Mouse (Mus musculus) liver, postnatal 0 days (tissue): ENCODE measurements at regions not wholly inside any gene's neighbourhood (a gene's known extent, or its start where the extent isn't known, plus 50 kb on each side); places are given as distances from the start of the nearest gene placed in this dataset.
"Not testable (repeated sequence)": the region's sequence is repeated elsewhere in the genome, so short reads cannot be mapped to it uniquely, and the experiment has no call there.

Source experiments
- CTCF ChIP-seq: sonication (generic); IDR thresholded peaks from 2 replicates; pipeline ENCODE4 v1.5.1; 2016; ENCODE audit warnings: antibody characterized with exemption, low read depth
- EP300 ChIP-seq: IDR thresholded peaks from 2 replicates; pipeline ENCODE4 v1.6.1; 2016; ENCODE audit warnings: antibody characterized with exemption, low read depth, mild to moderate bottlenecking

DNA sequence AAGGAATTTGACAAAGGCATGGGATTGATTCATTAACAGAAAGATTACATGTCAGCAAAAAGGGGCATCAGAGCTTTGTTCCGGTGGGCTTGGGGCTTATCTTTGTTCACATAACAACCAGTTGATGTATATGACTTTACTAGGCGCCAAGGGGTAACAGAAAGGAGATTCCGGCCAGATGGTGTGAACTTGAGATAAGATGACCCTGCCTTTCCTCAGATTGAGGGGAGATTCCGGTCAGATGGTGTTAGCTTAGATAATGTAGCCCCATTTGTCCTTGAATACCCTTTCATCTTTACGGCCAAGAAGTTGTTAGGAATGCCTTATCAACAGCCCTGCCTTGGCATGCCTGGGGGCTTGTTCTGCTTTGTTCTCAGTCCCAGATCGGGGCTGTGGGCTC, 183.4 kb upstream of the Myo3a start:
- TF ChIP-seq EP300, CTCF: not testable (repeated sequence)
